17 mouse cellular contexts compared by ENCODE assay signal in genomic region chr14:39044290-39044689, GRCm38 (mm10).
DNase-seq lines count a peak whose midpoint lies in the region; ATAC-seq and TF ChIP-seq lines count a peak whose summit lies in the region.
"Had no signal": no experiment of that assay in that cellular context is flagged by ENCODE, and none has a peak within 500 bp of the region (broad histone marks: within the 10 kb centered on the region; RNA-seq: fewer than 3 reads in every experiment).

No protein-coding gene starts in this region.

- H3K4me1 ChIP-seq in forebrain, embryonic 16.5 days (replicated peaks; ENCODE audit: control insufficient read depth, insufficient read depth, low read length), result peaks cover 9% of the 10 kb centered on the region
- H3K4me1 ChIP-seq in forebrain, embryonic 13.5 days, result no peaks in the 10 kb centered on the region
- H3K4me1 ChIP-seq in cortical plate, adult 2 months (ENCODE audit: control insufficient read depth, insufficient read depth, low read length), result peaks cover 2% of the 10 kb centered on the region
- no peaks in the 10 kb centered on the region for H3K4me1 ChIP-seq in stomach, postnatal 0 days (replicated peaks; ENCODE audit: control insufficient read depth, insufficient read depth)
- H3K4me1 ChIP-seq: embryonic facial prominence, embryonic 13.5 days; heart, embryonic 12.5 days; hindbrain, embryonic 10.5 days had no signal

- no peak overlapping the region for H3K9ac ChIP-seq in forebrain, embryonic 16.5 days (replicated peaks; ENCODE audit: low read depth, low read length)
- no peak overlapping the region for H3K9ac ChIP-seq in forebrain, embryonic 13.5 days
- H3K9ac ChIP-seq in stomach, postnatal 0 days (ENCODE audit: low read length), result no peak overlapping the region
- H3K9ac ChIP-seq: embryonic facial prominence, embryonic 13.5 days; heart, embryonic 12.5 days; hindbrain, embryonic 15.5 days had no signal

- no peak for TF ChIP-seq POLR2A in cortical plate, adult 2 months (IDR thresholded peaks at IDR 0.05; ENCODE audit: extremely low read depth, insufficient read depth, low read length)

- peak overlapping the region; percentile 41 for H3K27ac ChIP-seq in forebrain, embryonic 16.5 days (ENCODE audit: low read length)
- H3K27ac ChIP-seq in forebrain, embryonic 13.5 days, result no peak overlapping the region
- peak overlapping the region; percentile 87 for H3K27ac ChIP-seq in layer of hippocampus, adult 2 months
- peak overlapping the region; percentile 78; the same call in 1 of the 2 replicates for H3K27ac ChIP-seq in cortical plate, adult 2 months (ENCODE audit: insufficient read depth, low read length)
- no peak overlapping the region for H3K27ac ChIP-seq in stomach, postnatal 0 days (replicated peaks)
- H3K27ac ChIP-seq: embryonic facial prominence, embryonic 13.5 days; gastrocnemius, adult 2 months; hindbrain, embryonic 10.5 days; hindbrain, embryonic 15.5 days had no signal

- no peak for TF ChIP-seq CTCF in layer of hippocampus, adult 2 months (conservative IDR thresholded peaks at IDR 0.05)
- no peak for TF ChIP-seq CTCF in cortical plate, adult 2 months (IDR thresholded peaks at IDR 0.05; ENCODE audit: extremely low read depth, insufficient read depth, low read length)
- no peak for TF ChIP-seq CTCF in stomach, postnatal 0 days (IDR thresholded peaks at IDR 0.05; ENCODE audit: low read depth)

- 86% methylated on average over 1 of the region's 1 CpGs for WGBS in forebrain, embryonic 16.5 days
- 88% methylated on average over 1 of the region's 1 CpGs for WGBS in forebrain, embryonic 13.5 days
- WGBS in stomach, postnatal 0 days, result 81% methylated on average over 1 of the region's 1 CpGs

- DNase-seq in layer of hippocampus, adult 2 months (ENCODE audit: low spot score in 2 of 2), result no peak
- no peak for DNase-seq in layer of hippocampus, adult 11-12 months (ENCODE audit: low spot score)
- peak; percentile 39 for DNase-seq in A20 (ENCODE audit: low read depth, low spot score)
- DNase-seq in stomach, postnatal 0 days (ENCODE audit: low spot score), result no peak
- DNase-seq: adrenal gland, adult 2 months; adrenal gland, postnatal 25 days; gastrocnemius, adult 2 months; gastrocnemius, postnatal 25 days; kidney, adult 11 months had no signal

- H3K9me3 ChIP-seq in forebrain, embryonic 16.5 days (ENCODE audit: control insufficient read depth, low read length), result no peaks in the 10 kb centered on the region
- no peaks in the 10 kb centered on the region for H3K9me3 ChIP-seq in forebrain, embryonic 13.5 days (replicated peaks)
- no peaks in the 10 kb centered on the region for H3K9me3 ChIP-seq in stomach, postnatal 0 days (ENCODE audit: control insufficient read depth, low read length)
- H3K9me3 ChIP-seq: embryonic facial prominence, embryonic 13.5 days; heart, embryonic 12.5 days; hindbrain, embryonic 10.5 days; hindbrain, embryonic 15.5 days had no signal

- no peak for TF ChIP-seq EP300 in stomach, postnatal 0 days (optimal IDR thresholded peaks at IDR 0.05)

- H3K27me3 ChIP-seq in forebrain, embryonic 16.5 days (replicated peaks; ENCODE audit: control insufficient read depth, insufficient read depth, low read length), result no peaks in the 10 kb centered on the region
- no peaks in the 10 kb centered on the region for H3K27me3 ChIP-seq in forebrain, embryonic 13.5 days
- no peaks in the 10 kb centered on the region for H3K27me3 ChIP-seq in stomach, postnatal 0 days (ENCODE audit: control insufficient read depth, insufficient read depth, low read length)
- H3K27me3 ChIP-seq: embryonic facial prominence, embryonic 13.5 days; heart, embryonic 12.5 days; hindbrain, embryonic 15.5 days had no signal

- 0 out of 2 replicates have a peak, but pooled peaks have one; percentile 9 for ATAC-seq in forebrain, embryonic 16.5 days
- ATAC-seq in forebrain, embryonic 13.5 days, result no peak; the same call in 1 of the 2 replicates
- no peak for ATAC-seq in stomach, postnatal 0 days (ENCODE audit: low FRiP score, low TSS enrichment)
- ATAC-seq: inflammation-experienced regulatory T-cells, adult 6 months had no signal

- H3K4me2 ChIP-seq in forebrain, embryonic 16.5 days (ENCODE audit: low read length), result no peak overlapping the region
- H3K4me2 ChIP-seq in forebrain, embryonic 13.5 days, result no peak overlapping the region
- H3K4me2 ChIP-seq in stomach, postnatal 0 days (replicated peaks; ENCODE audit: low read depth), result no peak overlapping the region
- H3K4me2 ChIP-seq: embryonic facial prominence, embryonic 13.5 days; heart, embryonic 12.5 days; hindbrain, embryonic 15.5 days had no signal

- no peak overlapping the region for H3K4me3 ChIP-seq in forebrain, embryonic 16.5 days (replicated peaks; ENCODE audit: low read length)
- no peak overlapping the region for H3K4me3 ChIP-seq in forebrain, embryonic 13.5 days
- no peak overlapping the region for H3K4me3 ChIP-seq in layer of hippocampus, adult 2 months
- H3K4me3 ChIP-seq in cortical plate, adult 2 months (ENCODE audit: insufficient read depth, low read length), result no peak overlapping the region
- H3K4me3 ChIP-seq in stomach, postnatal 0 days (ENCODE audit: low read depth, low read length), result no peak overlapping the region
- H3K4me3 ChIP-seq: embryonic facial prominence, embryonic 13.5 days; gastrocnemius, adult 2 months; heart, embryonic 12.5 days; hindbrain, embryonic 10.5 days; hindbrain, embryonic 15.5 days had no signal

- H3K36me3 ChIP-seq in forebrain, embryonic 16.5 days (ENCODE audit: control insufficient read depth, insufficient read depth), result no peaks in the 10 kb centered on the region
- H3K36me3 ChIP-seq in forebrain, embryonic 13.5 days (ENCODE audit: poor library complexity, severe bottlenecking), result no peaks in the 10 kb centered on the region
- no peaks in the 10 kb centered on the region for H3K36me3 ChIP-seq in stomach, postnatal 0 days (ENCODE audit: control insufficient read depth, insufficient read depth, low read length)
- H3K36me3 ChIP-seq: embryonic facial prominence, embryonic 13.5 days; heart, embryonic 12.5 days; hindbrain, embryonic 10.5 days; hindbrain, embryonic 15.5 days had no signal

Comparison
In these comparisons a context has a peak if more than half of its experiments do, and no peak if none do; other contexts are left out.
1. H3K27ac ChIP-seq: peak in forebrain, embryonic 16.5 days (single experiment), layer of hippocampus, adult 2 months (single experiment) and cortical plate, adult 2 months (single experiment); none in forebrain, embryonic 13.5 days (single experiment) and stomach, postnatal 0 days (single experiment).